Mouse (Mus musculus): Measurements from ENCODE around the gene Vcl. TPM values are rescaled to one million over a fixed set of nuclear protein-coding genes. Genes with fewer than 3 reads are reported as not detected.
A peak's percentile ranks its signal among the peaks of the same experiment; 100 is the strongest.

The Vcl gene
- total RNA-seq, 2 experiments from 2014 or later = 70.9 to 91.6 TPM

DNA sequence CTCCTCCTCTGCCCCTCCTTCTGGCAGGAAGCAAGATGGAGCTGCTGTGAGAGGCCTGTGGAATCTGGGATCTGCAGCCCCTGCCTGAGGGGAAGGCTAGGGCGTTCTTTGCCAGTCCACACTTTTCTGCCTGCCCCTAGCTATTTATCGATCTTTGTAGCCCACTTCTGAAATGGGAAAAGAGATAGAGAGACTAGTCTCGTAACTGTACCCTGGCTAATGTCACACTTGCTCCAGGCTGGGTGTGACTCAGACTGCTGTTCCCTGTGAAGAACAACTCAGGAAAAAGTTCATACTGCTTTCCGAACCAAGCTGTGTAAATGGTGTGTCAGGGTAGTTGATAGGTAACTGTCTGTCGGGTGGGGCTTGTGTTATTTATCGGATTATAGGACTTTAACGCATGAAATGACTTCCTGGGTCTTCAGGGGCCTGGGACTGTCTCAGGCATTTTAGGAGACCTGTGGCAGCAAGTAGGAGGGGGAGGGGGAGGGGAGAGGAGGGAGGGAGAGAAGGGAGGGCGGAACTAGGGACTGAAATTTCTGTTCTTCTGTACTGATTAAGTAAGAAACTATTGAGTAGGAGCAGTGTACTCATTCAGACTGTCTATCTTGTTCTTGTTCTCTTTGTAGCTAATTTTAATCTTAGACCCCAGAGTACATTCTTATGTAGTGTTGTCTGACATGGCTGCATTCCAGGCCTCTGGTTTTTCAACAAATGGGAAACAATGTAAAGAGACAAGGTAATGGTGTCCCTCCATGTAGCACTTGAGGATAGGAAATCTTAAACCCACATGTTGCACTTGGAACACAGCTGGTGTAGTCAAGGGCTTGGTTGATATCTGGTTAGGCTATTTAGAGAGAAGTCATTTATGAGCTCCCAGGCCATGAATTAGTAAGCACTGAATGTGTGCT is 1.5 kb downstream of the Vcl start:
- intact Hi-C loops (cut with DNase I) = no loop called here
- no peak for DNase-seq

DNA sequence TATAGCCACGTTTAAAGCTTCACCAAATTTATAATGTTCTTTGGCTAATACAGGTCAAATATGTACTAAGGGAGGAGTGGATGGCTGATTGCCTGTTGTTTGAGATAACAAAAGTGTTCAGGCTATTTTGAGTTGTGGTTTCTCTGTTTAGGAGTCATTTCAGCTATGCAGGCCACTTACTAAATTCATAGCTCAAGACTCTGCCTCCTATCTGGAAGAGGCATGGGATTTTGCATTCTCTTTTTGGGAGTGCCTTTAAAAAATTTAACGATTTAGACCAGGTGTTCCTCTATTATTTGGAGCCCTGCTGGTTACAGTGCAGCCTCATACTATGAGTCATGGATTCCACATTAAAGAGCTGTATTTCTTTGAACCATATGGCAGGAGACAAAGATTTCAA is 9.2 kb downstream of the Vcl start:
- no peak for DNase-seq
- intact Hi-C loops (cut with DNase I) = no loop called here

DNA sequence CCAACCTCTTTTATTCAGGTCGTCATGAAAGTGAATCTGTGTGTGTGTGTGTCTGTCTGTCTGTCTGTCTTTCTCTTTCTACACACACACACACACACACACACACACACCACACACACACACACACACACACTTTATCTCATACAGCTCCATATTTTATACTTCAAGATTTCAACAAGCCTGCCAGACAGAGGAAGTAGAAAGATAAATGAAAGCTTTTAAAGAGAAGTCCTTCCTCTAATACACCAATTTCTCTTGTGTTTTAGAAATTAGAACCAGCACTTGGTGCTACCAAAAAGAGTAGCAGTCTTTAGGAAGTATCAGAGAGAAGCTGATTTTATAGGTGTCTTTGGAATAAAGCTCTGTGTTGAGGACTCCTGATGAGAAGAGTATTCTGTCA is 9.7 kb downstream of the Vcl start:
- intact Hi-C loops (cut with DNase I) = no loop called here
- no peak for DNase-seq

DNA sequence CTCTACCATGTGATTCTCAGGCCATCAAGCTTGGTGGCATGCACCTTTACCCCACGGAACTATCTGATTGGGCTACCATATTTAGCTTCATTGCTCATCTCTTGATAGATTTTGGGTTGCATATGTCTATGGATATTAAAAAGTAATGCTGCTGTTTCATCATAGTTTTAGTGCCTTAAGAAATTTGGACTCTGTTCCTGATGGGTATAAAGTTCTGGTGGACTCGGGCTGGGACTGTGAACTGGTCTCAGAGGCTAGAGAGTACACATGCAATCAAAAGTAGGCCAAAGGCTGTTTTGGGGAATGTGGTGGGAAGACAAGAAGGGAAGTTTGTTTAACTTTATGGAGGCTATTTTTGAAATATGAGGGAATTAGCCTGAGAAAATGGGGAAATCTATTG is 16.1 kb downstream of the Vcl start:
- no peak for DNase-seq
- intact Hi-C loops (cut with DNase I) = no loop called here

DNA sequence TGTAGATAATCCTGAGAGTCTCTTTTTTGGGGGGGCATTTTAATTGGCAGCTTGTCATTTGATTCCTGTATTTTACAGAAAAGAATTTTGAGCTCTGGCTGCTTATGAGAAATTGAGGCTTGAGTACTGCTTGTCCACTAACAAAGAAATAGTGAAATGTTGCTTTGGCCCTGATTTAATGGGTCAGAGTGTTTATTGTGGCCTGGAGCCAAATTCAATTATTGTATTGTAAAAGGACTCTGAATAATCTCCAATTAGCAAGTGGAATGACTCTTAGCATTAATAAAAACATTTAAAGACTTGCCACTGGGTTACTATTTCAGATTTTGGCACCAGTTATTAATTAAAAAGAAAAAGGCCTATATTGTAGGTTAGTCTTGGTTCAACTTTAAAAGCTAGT is 26.8 kb downstream of the Vcl start:
- intact Hi-C loops (cut with DNase I) = no loop called here
- no peak for DNase-seq

DNA sequence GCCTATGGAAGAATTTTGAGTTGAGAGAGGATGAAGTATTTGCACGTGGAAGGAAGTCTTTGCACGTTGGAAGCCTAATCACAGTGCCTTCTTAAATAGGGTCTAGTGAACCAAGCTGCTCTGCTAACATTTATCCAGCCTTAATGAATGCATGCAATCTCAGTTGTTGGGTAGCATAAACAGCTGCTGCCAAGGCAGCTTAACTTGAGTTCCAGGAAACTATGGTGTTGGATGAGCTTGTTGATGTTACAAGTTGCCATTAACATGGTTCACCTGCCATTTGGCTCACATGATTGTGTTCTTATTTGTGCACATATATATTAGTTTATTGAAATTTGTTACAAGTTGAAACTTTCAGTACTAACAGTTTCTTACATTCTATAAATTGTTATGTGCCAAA is 29.8 kb downstream of the Vcl start:
- intact Hi-C loops (cut with DNase I) = no loop called here
- DNase-seq = no peak

DNA sequence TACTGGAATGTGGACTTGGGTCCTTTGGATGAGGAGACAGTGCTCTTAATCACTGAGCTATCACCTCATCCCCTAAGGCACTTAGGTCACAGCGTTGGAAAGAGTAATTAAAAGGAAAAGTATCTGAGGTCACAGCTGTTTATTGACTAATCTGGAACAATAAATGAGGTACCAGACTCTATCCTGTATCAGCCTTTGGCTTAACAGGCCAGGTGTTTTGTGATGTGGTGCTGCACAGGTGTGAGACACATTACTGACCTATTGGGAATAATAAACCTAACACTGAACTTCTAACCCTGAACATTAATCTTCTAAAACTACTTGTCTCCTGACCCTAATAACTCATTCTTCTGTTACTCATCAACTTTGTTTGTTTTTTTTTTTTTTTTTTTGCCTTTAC is 33.3 kb downstream of the Vcl start:
- intact Hi-C loops (cut with DNase I) = no loop called here
- no peak for DNase-seq

DNA sequence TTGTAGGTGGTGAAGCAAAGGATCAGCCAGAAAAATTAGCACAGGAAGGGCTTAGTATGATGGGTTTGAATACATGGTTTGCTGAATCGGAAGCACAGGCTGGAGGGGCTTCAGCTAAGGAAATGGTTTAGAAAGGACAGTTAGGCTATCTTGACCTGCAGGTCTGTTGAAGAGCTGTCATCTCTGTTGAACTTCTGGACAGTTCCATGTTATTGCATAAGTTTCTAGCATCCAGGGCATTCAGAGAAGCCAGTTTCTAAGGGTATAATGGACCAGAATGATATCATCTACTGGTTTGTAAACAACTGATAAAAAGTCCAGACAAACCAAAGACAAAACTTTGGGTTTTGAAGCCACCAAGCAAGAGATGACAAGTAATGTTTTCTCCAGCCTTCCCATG is 33.7 kb downstream of the Vcl start:
- intact Hi-C loops (cut with DNase I) = loop anchor here (1.0 kb wide), 1 partner anchor 11 kb away; no protein-coding TSS in a partner anchor
- DNase-seq = no peak

DNA sequence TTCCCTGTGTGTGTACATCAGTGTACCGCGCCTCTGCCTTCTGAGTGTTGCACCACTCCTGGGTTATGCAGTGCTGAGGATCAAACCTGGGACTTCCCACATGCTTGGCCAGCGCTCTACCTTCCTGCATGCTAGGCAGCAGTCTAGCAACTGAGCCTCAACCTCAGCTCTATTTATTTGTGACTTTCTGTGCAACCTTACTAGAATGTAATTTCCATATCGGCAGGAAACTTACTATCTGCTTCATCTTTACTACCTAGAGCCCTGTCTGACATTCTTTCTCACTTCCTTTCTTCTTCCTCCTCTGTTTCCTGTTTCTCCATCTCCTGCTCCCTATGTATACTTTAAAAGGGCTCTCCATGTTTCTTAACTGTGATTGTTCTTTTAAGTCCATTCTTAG is 34.7 kb downstream of the Vcl start:
- intact Hi-C loops (cut with DNase I) = loop anchor here (1.0 kb wide), 1 partner anchor 10 kb away; no protein-coding TSS in a partner anchor

DNA sequence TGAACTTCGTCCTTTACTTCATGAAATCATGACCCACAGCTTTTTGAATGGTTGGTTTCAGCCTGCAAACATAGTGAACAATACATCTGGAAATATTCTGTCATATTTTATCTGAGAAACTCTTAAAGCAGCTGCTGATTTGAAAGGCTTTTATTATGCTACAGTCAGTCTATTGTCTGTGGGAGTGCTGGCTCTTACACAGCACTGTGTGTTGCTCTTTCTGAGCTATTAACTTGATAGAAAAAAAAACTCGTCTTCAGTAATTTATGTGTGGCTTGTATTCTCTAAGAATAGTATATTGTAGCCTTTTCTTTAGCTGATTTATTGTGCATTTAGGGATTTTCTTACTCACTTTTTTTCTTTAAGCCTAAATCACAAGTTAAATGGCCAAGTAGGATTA is 35.1 kb downstream of the Vcl start:
- DNase-seq = no peak
- intact Hi-C loops (cut with DNase I) = no loop called here

More for the DNA sequence above, 34.7 kb downstream of the Vcl start:
- no peak for DNase-seq

DNA sequence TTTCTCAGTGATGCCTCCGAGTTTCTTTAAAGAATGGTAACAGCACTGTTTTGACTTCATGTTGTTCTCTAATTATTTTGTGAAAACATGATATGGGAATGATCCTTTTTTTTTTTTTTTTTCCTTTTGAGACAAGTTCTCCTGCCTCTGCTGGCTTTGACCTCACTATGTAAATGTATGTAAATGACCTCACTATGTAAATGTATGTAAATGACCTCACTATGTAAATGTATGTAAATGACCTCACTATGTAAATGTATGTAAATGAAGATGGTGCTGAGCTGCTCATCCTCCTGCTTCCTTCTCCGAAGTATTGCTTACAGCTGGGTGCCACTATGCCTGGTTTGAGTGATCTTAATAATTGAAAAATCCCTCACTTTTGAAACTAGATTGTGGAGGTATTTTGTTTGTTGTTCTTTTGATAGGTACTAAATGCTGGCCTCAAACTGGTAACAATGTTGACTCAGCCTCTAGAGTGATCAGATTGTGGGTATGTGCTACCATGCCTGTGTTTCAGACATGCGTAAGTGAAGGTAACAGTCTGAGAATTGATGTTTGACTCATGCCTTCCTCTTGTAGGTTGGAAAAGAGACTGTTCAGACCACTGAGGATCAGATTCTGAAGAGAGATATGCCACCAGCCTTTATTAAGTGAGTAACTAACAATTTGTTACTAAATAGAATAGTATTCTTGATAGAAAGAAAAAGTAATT is 37.9 kb downstream of the Vcl start:
- no peak for DNase-seq
- intact Hi-C loops (cut with DNase I) = no loop called here

DNA sequence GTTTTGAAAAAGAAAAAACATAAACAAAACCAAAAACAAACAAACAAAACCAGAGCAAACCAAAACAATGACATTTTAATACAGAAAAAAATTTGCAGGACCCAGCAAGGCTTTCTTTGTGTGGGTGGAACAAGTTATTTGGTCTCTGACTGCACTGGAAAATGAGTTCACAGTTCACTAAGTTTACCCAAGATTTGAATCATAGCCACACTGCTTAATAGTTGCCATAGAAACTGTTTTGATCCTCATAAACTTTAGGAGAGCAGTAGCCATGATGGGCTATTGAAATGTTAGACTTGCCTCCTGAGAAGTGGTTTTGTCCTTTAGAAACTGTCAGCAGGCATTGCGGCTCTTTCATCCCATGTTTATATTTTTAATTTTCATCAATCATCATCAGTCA is 39.9 kb downstream of the Vcl start:
- no peak for DNase-seq
- intact Hi-C loops (cut with DNase I) = no loop called here

DNA sequence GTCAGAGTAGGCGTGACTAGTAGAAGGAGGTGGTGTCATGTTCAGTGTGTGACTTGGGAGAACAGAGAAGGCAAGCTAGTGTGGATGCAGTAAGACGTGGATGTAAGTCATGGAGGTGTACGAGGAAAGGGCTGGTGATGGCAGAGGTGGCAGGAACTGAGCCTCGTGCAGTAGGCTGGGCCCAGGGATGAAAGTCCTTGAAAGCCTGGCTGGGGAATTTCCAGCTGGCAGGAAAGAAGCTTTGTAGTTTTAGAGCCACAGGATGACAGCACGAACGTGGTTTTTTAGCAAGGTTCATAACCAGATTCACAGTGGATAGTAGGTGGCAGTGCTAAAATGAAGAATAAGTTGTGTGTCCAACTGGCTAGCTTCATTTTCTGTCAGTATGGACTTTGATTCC is 41.2 kb downstream of the Vcl start:
- no peak for DNase-seq
- intact Hi-C loops (cut with DNase I) = no loop called here

DNA sequence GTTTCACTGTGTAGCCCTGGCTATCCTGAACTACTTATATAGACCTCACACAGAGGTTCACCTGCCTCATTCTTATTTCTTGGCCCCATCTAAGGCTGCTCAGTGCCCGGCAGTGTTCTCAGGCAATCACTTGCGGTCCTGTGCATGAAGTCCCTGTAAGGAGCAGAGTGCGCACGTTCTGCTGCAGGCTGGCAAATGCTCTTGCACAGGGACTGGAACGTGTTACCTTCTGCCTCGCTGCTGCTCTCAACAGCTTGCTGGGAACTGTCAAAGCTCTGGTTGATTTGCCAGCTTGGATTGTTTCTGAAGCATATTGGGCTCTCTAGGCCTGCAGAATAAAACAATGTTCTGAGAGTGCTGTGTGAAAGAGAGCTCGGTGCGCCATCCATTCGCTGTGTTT is 41.7 kb downstream of the Vcl start:
- intact Hi-C loops (cut with DNase I) = no loop called here
- no peak for DNase-seq

DNA sequence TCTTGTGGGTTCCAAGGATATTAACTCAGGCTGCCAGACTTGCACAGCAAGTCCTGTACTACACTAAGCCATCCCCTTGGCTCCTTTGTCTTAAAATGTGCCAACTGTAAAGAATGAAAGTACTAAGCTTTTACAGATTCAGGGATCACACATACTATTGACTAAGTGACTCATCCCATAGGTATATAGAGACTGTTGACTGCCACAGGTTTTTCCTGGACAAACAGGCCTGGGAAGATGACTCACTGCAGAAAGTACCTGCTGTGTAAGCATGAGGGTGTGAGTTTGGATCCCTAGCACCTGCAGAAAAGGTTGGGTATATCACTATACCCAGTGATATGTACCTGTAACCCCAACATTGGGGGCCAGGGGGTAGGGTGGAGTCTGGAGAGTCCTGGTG is 44.6 kb downstream of the Vcl start:
- no peak for DNase-seq
- intact Hi-C loops (cut with DNase I) = loop anchor here (1.0 kb wide), 1 partner anchor 11 kb away; no protein-coding TSS in a partner anchor

DNA sequence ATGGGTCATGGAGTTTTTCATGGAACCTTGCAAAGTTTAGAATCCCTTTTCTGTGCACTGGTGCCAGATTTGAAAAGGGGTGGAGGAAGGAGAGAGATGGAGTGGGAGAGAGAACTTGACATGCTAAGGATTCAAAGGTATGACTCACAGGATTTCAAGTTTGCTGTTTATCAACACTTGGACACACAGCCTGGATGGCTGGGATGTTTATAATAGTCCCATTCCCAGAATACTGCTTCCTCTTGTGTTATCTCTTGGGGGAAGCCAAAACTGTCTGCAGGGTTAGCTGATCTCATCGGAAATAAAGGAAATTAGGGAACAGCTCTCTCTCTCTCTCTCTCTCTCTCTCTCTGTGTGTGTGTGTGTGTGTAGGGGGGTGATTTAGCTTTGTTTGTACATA is 47.5 kb downstream of the Vcl start:
- no peak for DNase-seq
- intact Hi-C loops (cut with DNase I) = no loop called here

DNA sequence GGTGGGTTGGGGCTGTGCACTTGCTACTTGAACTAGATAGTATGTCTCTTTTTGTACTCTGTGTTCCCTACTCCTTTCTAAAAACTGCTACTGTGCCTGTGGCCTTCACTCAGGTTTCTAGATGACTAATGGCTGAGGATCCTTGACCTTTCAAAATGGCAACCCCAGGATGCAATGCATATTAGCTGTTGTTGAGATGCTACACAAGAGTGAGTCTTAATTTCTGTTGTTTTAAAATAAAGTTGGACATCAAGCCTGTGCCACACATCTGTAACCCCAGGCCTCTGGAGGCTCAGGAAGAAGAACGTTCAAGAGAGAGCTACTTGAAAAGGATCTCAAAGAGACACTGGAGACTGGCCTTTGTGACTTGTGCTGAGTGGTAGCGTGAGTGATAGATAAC is 48.5 kb downstream of the Vcl start:
- DNase-seq = no peak
- intact Hi-C loops (cut with DNase I) = no loop called here

DNA sequence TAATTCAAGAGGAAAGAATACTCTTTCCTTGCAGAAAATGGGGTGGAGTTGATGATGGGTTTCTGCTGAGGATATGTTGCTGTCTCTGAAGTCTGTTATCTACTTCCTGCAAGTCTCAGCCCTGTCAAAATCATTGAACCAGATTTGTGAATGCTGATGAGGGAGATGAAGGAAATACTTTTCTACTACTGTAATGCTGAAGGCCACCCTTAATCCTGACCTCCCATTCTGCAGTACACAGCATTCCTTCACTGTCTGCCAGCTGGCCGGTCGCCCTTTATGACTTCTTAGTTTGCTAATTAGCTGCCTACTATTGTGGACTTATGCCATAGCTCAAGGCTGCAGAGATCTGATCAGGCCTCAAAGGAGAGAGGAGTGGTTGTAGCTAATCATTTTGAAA is 54.6 kb downstream of the Vcl start:
- intact Hi-C loops (cut with DNase I) = no loop called here
- DNase-seq = peak in 1 of 2 experiments; percentile 12

DNA sequence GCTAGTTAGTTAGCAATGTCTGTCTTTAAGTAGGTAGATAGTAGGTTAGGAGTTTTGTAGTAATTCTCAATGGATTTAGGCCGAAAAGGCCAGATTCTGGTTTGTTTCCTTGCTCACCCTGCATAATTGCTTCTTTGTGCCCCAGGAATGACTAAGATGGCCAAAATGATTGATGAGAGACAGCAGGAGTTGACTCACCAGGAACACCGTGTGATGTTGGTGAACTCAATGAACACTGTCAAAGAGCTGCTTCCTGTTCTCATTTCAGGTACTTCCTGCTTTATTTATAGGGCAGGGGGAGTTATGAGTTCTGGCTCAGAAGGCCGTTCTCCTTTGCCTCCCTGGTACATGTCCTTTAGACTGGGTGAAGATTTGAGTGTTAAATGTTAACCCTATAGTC is 56.3 kb downstream of the Vcl start:
- DNase-seq = no peak
- intact Hi-C loops (cut with DNase I) = no loop called here

DNA sequence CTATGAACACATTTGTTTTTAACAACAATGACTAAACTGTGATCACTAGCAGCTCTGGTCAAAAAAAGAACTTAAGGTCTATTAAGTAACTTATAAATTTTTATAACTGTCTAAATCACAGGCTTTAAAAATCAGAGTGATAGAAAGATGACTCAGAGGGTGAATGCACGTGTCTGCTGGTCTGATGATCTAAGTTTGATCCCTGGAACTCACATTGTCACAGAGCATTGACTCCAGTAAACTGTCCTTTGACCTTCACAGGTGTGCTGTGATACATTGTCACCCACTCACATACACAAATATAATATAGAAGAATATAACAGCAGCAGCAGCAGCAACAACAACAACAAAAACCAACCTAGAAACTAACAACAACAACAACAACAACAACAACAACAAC is 62.3 kb downstream of the Vcl start:
- DNase-seq = no peak
- intact Hi-C loops (cut with DNase I) = loop anchor here (5.0 to 10.0 kb wide), 2 partner anchors 64 to 107 kb away; partner anchors contain the start of gene Vcl

DNA sequence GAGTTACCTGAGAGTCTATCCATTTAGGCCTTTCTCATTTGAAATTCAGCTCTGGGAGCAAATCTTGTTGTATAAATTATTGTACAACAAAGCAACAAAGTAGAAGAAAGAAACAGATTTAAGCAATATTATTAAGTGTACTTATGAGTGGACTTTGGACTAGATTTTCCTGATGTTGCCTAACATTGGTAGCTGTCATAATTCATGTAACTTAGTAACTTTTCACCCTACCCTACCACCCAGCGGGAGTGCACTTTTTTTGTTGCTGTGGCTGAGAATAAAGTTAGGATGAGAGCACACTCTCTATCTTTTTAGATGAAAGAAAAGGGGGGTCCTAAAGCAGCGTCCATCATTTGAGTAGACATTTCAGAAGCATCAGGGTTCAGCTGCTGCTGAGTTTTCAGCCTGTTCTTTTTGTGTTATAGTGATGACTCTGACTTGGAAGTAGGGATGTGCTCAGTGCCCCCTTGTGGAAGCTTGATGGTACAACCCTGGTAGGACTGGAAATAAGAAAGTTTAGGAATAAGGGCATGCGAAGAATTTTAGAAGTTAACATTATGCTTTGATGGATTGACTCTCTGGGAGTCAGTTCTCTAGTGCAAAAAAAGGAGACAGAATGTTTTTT is 64.0 kb downstream of the Vcl start:
- DNase-seq = peak in 1 of 2 experiments; percentile 18
- intact Hi-C loops (cut with DNase I) = loop anchor here (5.0 to 10.0 kb wide), 2 partner anchors 66 to 108 kb away; partner anchors contain the start of gene Vcl

Measured in gastrocnemius, postnatal 36 days (tissue).